Mouse (Mus musculus) thymus, adult 2 months (tissue): ENCODE measurements around the gene Slc1a7.

Experiments
- CTCF ChIP-seq: fragments of 200-500 bp; IDR thresholded peaks from 2 replicates; pipeline ENCODE4 v1.5.1; 2012; ENCODE audit warnings: mild to moderate bottlenecking, control low read depth, low read length, moderate library complexity, borderline replicate concordance; ENCODE audit not compliant: control insufficient read depth, poor library complexity, insufficient read depth; ENCODE audit errors: extremely low read depth
- POLR2A ChIP-seq: fragments of 200-500 bp; IDR thresholded peaks from 2 replicates; pipeline ENCODE4 v1.6.1; 2012; ENCODE audit warnings: mild to moderate bottlenecking, low read length, control low read depth, moderate library complexity; ENCODE audit not compliant: control insufficient read depth, poor library complexity, insufficient read depth; ENCODE audit errors: extremely low read depth

DNA sequence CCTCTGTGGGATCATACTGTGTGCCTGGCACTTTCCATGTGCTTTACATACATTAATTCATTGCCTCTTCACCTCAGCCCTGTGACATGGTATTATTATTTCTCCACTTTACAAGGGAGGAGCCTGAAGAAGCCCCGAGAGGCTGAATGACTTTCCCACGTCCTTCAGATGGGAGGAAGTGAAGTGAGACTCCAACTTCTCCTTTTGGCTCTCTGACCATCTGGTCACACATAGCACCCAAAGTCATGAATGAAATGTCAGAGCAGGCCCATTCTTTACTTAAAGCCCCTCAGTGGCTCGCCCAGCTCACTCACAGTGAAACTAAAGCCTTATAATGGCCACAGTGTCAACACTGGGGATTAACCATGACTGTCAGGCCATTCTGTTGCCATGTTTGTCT is 32.9 kb upstream of the Slc1a7 start:
- no peak for TF ChIP-seq POLR2A
- no peak for TF ChIP-seq CTCF
